Mouse (Mus musculus) WW6 (cell line): ENCODE data around the gene Trim29.

Experiments used
- DNase-seq: peaks from one replicate; pipeline ENCODE4 v3.0.0-alpha.2; 2013; ENCODE audit warnings: low read depth, low spot score

The Trim29 gene

DNA sequence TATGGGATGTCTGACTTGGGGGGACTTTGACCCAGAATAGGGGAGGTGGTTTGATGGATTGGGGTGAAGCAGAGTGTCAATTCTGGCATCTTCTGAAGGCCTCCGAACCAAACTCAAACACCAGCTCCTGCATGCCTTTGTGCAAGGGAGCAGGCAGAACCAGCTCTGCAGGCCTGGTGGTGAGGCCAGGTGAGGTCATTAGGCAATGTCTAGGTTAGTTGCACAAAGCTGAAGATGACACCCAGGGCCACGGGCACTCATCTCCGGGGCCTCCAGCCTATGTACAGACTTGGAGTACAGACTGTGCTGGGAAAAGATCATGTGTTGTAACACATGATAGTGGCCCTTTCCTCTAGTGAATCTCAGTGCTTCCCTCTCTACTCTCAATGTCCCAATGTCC, 3.2 kb downstream of the Trim29 start:
- DNase-seq, result no peak

DNA sequence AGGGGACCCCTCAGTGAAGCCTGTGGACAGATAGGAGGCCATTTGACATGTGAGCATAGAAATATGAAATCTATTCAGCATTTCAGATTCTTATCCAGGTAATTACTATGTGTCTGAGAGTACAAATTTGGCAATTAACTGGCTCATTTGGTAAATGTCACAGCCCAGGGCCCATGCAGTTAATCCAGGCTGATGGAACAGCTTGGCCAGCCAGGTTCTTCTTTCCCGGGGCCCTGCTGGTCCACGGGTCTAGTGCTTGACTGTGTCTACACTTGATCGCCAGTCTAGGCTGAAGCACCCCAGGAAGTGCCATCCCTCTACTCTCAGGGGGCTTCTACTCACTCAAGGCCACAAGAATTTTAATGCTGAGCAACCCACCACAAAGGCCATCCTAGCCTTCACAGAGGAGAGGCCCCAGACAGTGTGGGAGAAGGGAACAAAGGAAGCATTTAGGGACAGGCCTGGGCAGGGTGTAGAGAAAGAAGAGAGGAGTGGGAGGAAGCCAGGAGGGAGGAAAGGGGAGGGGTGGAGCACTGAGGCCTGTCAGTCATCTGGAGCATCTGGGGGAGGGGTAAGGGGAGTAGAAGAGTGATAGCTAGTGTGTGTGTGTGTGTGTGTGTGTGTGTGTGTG, 4.8 kb downstream of the Trim29 start:
- DNase-seq, result no peak

- no peak for DNase-seq
These were observed 5.8 kb downstream of the Trim29 start for GRCm38 (mm10) chr9:43316466-43316865.

DNA sequence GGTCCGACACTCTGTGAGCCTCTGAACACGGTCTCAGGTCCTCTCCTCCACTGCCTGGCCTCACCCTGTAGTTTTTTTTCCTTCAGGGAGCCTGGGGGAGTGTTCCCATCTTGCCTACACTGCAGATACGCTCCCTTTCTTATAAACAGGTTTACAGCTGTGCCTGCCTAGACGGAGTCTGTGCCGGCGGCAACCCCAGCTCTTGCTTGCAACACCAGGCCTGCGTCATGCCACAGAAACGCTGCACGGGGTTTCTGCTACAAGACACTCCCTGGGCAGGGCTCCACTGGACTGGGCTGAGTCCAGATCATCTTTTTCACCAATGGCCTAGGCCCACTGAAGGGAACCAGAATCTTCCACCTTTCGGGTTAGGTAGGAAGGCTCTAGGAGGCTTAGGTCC, 8.0 kb downstream of the Trim29 start:
- DNase-seq, result no peak

- DNase-seq, result no peak
These were observed 11.3 kb downstream of the Trim29 start for GRCm38 (mm10) chr9:43321951-43322350.

DNA sequence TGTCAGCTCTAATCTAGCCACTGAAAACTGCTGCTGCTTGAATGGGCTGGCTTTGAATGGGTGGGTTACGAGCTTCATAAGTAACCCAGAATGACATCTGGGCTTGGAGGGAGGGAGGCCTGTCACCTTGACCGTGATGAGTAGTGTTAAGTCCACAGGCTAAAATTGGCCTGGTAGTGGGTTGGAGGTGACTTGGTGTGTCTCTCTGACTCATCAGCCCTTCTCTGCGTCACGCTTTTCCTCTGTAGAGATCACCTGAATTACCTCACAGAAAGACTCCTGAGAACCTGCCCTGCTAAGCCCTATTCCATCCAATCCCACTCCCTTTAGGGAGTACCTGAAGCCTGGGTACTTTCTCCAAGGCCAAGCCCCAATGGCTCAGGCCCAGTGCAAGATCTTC, 12.0 kb downstream of the Trim29 start:
- DNase-seq, result no peak

GRCm38 (mm10) chr9:43325486-43325885, 14.8 kb downstream of the Trim29 start:
- DNase-seq, result no peak

- no peak for DNase-seq
These were observed 15.5 kb downstream of the Trim29 start for GRCm38 (mm10) chr9:43326015-43326631.

GRCm38 (mm10) chr9:43327182-43328129, 16.8 kb downstream of the Trim29 start:
- DNase-seq, result no peak

GRCm38 (mm10) chr9:43330426-43330825, 19.8 kb downstream of the Trim29 start:
- no peak for DNase-seq

GRCm38 (mm10) chr9:43331476-43332471, 21.1 kb downstream of the Trim29 start:
- no peak for DNase-seq

DNA sequence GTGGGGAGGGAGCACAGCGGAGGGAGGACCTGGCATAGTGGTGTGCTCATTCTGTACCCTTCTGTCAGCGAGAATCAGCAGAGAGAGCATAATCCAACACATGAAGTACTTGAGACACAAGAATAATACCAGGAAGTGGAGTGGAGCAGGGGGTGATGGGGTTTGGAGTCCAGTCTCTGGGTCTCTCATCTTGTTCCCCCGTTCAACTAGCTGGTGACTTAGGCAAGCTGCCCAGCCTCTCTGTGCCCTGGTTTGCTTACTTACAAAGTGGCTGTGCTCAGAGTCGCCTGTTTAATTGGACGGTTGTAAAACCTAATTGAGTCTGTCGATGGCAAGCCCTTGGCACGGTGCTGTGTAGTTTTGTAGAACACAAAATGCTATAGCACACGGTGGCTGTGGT, 23.8 kb downstream of the Trim29 start:
- no peak for DNase-seq

GRCm38 (mm10) chr9:43337636-43338035, 27.0 kb downstream of the Trim29 start:
- DNase-seq, result no peak

DNA sequence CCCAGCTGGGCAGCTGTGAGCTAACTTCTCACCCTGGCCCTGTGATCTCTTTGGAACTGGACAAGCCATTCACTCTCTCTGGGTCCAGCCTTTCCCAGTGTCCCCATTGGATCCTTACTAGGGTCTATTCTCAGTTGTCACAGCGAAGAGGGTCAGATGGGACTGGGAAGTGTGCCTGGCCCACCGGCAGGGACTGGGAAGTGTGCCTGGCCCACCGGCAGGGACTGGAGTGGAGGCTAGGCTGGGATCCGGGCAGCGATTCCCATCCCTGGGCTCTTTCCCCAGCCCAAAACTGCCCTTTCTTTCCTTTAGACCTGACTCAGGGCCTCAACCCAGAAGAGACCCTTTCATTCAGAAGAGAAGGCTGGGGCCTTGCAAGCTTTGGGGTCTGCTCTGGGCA, 27.4 kb downstream of the Trim29 start:
- DNase-seq, result no peak

- DNase-seq, result no peak
These were observed 29.0 kb downstream of the Trim29 start for GRCm38 (mm10) chr9:43339614-43340020.

DNA sequence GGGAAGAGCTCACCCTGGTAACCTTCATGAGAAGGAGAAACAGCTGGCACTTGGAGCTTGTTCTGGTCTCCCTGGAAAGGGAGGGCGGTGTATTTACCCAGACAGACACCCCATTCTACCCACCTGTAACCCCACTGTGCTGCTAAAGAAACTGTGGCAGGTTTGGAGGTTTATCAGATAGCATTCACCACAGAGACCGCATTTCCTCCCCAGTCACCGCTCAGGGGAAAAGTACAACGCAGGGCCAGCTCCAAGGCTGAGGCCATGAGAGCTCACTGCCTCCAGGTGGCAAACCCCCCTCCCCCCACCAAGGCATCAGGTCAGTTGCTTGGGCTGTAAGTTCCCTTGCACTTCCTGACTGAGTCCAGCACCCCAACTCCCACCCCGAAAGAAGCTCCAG, 39.4 kb downstream of the Trim29 start:
- DNase-seq, result no peak

GRCm38 (mm10) chr9:43351015-43351414, 40.4 kb downstream of the Trim29 start:
- DNase-seq, result no peak

DNA sequence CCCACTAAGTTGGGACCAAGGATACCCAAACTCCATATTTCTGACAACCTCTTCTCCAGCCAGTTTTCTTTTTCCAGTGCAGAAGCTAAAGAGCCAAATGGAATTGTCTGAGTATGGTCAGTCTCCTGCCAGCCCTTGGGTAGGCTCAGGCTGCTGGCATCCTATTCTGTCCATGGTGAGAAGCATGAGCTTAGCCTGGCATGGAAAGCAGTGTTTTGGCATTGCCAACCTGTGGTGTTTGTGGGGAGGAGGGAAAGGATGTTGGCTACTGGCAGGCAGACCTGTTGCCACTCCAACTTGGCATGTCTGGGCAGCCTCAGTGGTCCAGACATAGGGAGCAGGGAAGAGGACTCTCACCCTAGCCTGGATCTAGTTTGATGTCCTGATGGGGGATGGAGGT, 46.4 kb downstream of the Trim29 start:
- DNase-seq, result no peak

- no peak for DNase-seq
These were observed 48.1 kb downstream of the Trim29 start for GRCm38 (mm10) chr9:43358591-43359323.

DNA sequence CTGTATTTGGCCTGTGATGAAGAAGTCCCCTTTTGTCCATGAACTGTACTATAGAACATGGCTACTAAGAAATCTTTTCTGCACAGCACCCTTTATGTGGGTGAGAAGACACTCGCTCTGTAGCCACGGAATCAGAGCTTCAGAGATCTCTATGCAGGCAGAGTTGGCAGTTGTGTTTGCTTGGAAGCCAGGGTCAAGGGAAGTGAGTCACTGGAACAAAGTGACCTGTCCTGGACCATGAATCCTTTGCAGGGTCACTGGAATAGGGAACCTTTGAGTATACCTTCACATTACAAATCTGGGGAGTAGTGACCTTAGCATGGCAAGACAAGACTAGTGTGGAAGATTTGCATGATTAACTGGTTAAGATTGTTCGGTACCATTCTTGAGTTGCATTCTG, 58.1 kb downstream of the Trim29 start:
- DNase-seq, result no peak

DNA sequence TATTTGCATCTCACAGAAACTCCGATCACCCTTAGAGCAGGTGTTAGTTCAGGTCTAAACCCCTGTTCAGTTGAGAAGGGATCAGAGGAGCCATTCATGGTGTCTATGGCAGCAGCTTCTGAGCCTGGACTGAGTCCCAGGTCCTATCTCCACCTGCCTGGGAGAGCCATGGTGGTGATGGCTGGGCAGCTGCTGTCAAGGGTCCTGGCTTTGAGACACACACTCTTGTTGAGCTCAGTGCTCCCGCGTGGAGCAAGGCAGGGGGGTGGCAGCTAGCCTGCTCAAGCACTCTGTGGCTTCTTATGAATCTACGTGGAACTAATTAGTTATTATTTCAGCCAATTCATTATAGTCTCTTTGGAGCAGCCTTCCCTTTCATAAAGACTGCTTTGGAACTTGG, 73.2 kb downstream of the Trim29 start:
- no peak for DNase-seq
